Mouse (Mus musculus) stomach, postnatal 0 days (tissue): ENCODE measurements at regions not wholly inside any gene's neighbourhood (a gene's known extent, or its start where the extent isn't known, plus 50 kb on each side); places are given as distances from the start of the nearest gene placed in this dataset.

Source experiments
- CTCF ChIP-seq: IDR thresholded peaks from 2 replicates; pipeline ENCODE4 v1.5.1; 2016; ENCODE audit warnings: antibody characterized with exemption, low read depth, mild to moderate bottlenecking, moderate library complexity
- EP300 ChIP-seq: optimal IDR thresholded peaks from 2 replicates; pipeline ENCODE3; 2016; ENCODE audit warnings: antibody characterized with exemption

GRCm38 (mm10) chr10:99570190-99570589 lies 189.3 kb downstream of the Csl start:
- TF ChIP-seq CTCF (no peak), EP300 (no peak)
